Mouse (Mus musculus) thymus, postnatal 25 days (tissue): ENCODE results near the gene Ppm1f.
"Not testable (repeated sequence)": the region's sequence is repeated elsewhere in the genome, so short reads cannot be mapped to it uniquely, and the experiment has no call there.

Source experiments
- DNase-seq: peaks from one replicate; pipeline ENCODE4 v3.0.0; 2022

The Ppm1f gene

GRCm38 (mm10) chr16:16911641-16912597 is 15.7 kb downstream of the Ppm1f start:
- peak; percentile 78 for DNase-seq

- DNase-seq = no peak
These were observed 17.2 kb downstream of the Ppm1f start for GRCm38 (mm10) chr16:16913440-16913839.

GRCm38 (mm10) chr16:16918441-16919117 is 22.3 kb downstream of the Ppm1f start:
- DNase-seq = no peak

GRCm38 (mm10) chr16:16921021-16921435 is 24.8 kb downstream of the Ppm1f start:
- peak; percentile 12 for DNase-seq

- no peak for DNase-seq
These were observed 28.2 kb downstream of the Ppm1f start for GRCm38 (mm10) chr16:16924481-16924880.

- no peak for DNase-seq
These were observed 30.3 kb downstream of the Ppm1f start for GRCm38 (mm10) chr16:16926536-16926935.

- DNase-seq = not testable (repeated sequence)
These were observed 32.6 kb downstream of the Ppm1f start for GRCm38 (mm10) chr16:16928908-16929307.

- DNase-seq = no peak
These were observed 34.1 kb downstream of the Ppm1f start for GRCm38 (mm10) chr16:16930326-16930725.

- no peak for DNase-seq
These were observed 34.6 kb downstream of the Ppm1f start for GRCm38 (mm10) chr16:16930810-16931296.

- DNase-seq = no peak
These were observed 43.3 kb downstream of the Ppm1f start for GRCm38 (mm10) chr16:16939543-16939942.

GRCm38 (mm10) chr16:16941078-16941477 is 44.8 kb downstream of the Ppm1f start:
- no peak for DNase-seq

- no peak for DNase-seq
These were observed 62.3 kb downstream of the Ppm1f start for GRCm38 (mm10) chr16:16958575-16958974.

GRCm38 (mm10) chr16:16959907-16960306 is 63.6 kb downstream of the Ppm1f start:
- no peak for DNase-seq

GRCm38 (mm10) chr16:16965149-16965548 is 68.9 kb downstream of the Ppm1f start:
- DNase-seq = no peak

- no peak for DNase-seq
These were observed 70.0 kb downstream of the Ppm1f start for GRCm38 (mm10) chr16:16966290-16966689.
